Mouse (Mus musculus) stomach, postnatal 0 days (tissue): ENCODE data around the gene Alox5.
A peak's percentile ranks its signal among the peaks of the same experiment; 100 is the strongest.

Experiments used
- CTCF ChIP-seq: IDR thresholded peaks from 2 replicates; pipeline ENCODE4 v1.5.1; 2016; ENCODE audit warnings: antibody characterized with exemption, low read depth, mild to moderate bottlenecking, moderate library complexity
- EP300 ChIP-seq: optimal IDR thresholded peaks from 2 replicates; pipeline ENCODE3; 2016; ENCODE audit warnings: antibody characterized with exemption

DNA sequence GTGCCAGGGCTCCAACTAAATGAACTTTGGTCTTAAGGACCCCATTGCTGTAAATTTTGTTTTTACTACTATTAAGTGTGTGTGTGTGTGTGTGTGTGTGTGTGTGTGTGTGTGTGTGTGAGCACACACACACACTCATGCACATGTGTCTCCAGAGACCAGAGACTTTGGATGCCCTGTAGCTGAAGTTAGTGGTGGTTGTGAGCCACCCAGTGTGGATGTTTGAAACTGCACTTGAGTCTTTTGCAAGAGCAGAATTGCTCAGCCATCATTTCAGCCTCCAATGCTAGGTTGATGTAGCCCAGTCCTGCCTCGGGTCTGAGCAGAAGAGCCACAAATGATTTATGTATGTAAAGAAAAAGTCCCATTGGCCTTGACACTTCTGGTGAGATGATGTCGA is 37.3 kb downstream of the Alox5 start:
- TF ChIP-seq CTCF = peak; percentile 72
- no peak for TF ChIP-seq EP300
